8 mouse cellular contexts compared by ENCODE assay signal in genomic region chr7:142284615-142285080, GRCm38 (mm10). TPM values are rescaled to one million over a fixed set of nuclear protein-coding genes. Genes with fewer than 3 reads are reported as not detected.
A peak's percentile ranks its signal among the peaks of the same experiment; 100 is the strongest.
DNase-seq lines count a peak whose midpoint lies in the region; ATAC-seq and TF ChIP-seq lines count a peak whose summit lies in the region.

No protein-coding gene starts in this region.

- H3K4me3 ChIP-seq in bone marrow, adult 2 months (replicated peaks; ENCODE audit: control insufficient read depth, low read depth, low read length), result peak overlapping the region; percentile 66
- H3K4me3 ChIP-seq in embryonic facial prominence, embryonic 15.5 days (replicated peaks), result peak overlapping the region; percentile 52
- peak overlapping the region; percentile 54 for H3K4me3 ChIP-seq in limb, embryonic 14.5 days (replicated peaks; ENCODE audit: low read length)
- H3K4me3 ChIP-seq in midbrain, postnatal 0 days (ENCODE audit: low read depth, low read length), result peak overlapping the region; percentile 56

- peak; percentile 89 for DNase-seq in 416B (ENCODE audit: low read depth)
- peak; percentile 91 for DNase-seq in heart, adult 8-10 months (ENCODE audit: low spot score)
- DNase-seq in kidney, adult 9 months, result peak; percentile 95
- peak; percentile 99 for DNase-seq in limb, embryonic 14.5 days (ENCODE audit: low spot score)
- peak; percentile 98 for DNase-seq in midbrain, postnatal 0 days (ENCODE audit: low spot score)
- DNase-seq in spleen, postnatal 14 days (ENCODE audit: low spot score in 2 of 2), result peak; percentile 68 to 81

- H3K4me1 ChIP-seq in bone marrow, adult 2 months (ENCODE audit: control insufficient read depth, insufficient read depth, low read length), result no peaks in the 10 kb centered on the region
- peaks cover 7% of the 10 kb centered on the region; the same call in 1 of the 2 replicates for H3K4me1 ChIP-seq in embryonic facial prominence, embryonic 15.5 days
- no peaks in the 10 kb centered on the region for H3K4me1 ChIP-seq in limb, embryonic 14.5 days (ENCODE audit: control insufficient read depth, insufficient read depth, low read length)
- no peaks in the 10 kb centered on the region for H3K4me1 ChIP-seq in midbrain, postnatal 0 days (ENCODE audit: insufficient read depth, low read length)

- no peaks in the 10 kb centered on the region for H3K9me3 ChIP-seq in embryonic facial prominence, embryonic 15.5 days (replicated peaks)
- H3K9me3 ChIP-seq in limb, embryonic 14.5 days (ENCODE audit: control insufficient read depth, low read length), result no peaks in the 10 kb centered on the region
- no peaks in the 10 kb centered on the region for H3K9me3 ChIP-seq in midbrain, postnatal 0 days (ENCODE audit: low read length)

- no peak overlapping the region for H3K27ac ChIP-seq in bone marrow, adult 2 months (ENCODE audit: control insufficient read depth, insufficient read depth, low read depth, low read length, poor library complexity)
- H3K27ac ChIP-seq in embryonic facial prominence, embryonic 15.5 days (replicated peaks), result peak overlapping the region; percentile 90
- peak overlapping the region; percentile 91 for H3K27ac ChIP-seq in limb, embryonic 14.5 days (replicated peaks; ENCODE audit: low read depth, low read length)
- peak overlapping the region; percentile 64 for H3K27ac ChIP-seq in midbrain, postnatal 0 days (ENCODE audit: low read depth, low read length)

- peak overlapping the region; percentile 69 for H3K9ac ChIP-seq in embryonic facial prominence, embryonic 15.5 days
- peak overlapping the region; percentile 75 for H3K9ac ChIP-seq in limb, embryonic 14.5 days (ENCODE audit: low read depth, low read length, severe bottlenecking)
- H3K9ac ChIP-seq in midbrain, postnatal 0 days (replicated peaks; ENCODE audit: low read length, poor library complexity, severe bottlenecking), result peak overlapping the region; percentile 34

- TF ChIP-seq POLR2A in bone marrow, adult 2 months (IDR thresholded peaks at IDR 0.05; ENCODE audit: borderline replicate concordance, control insufficient read depth, low read depth, low read length), result no peak
- TF ChIP-seq POLR2A in limb, embryonic 14.5 days (IDR thresholded peaks at IDR 0.05; ENCODE audit: borderline replicate concordance, extremely low read depth, insufficient read depth, insufficient read length), result no peak

- H3K27me3 ChIP-seq in embryonic facial prominence, embryonic 15.5 days, result peaks cover 8% of the 10 kb centered on the region
- no peaks in the 10 kb centered on the region for H3K27me3 ChIP-seq in limb, embryonic 14.5 days (ENCODE audit: control insufficient read depth, insufficient read depth, low read length)
- no peaks in the 10 kb centered on the region for H3K27me3 ChIP-seq in midbrain, postnatal 0 days (ENCODE audit: insufficient read depth, low read length)

- TF ChIP-seq CTCF in bone marrow, adult 2 months (IDR thresholded peaks at IDR 0.05; ENCODE audit: control insufficient read depth, insufficient read depth, low read length), result peak; percentile 54
- peak; percentile 90 for TF ChIP-seq CTCF in midbrain, postnatal 0 days (IDR thresholded peaks at IDR 0.05)

- under 1% methylated on average over 19 of the region's 19 CpGs for WGBS in bone marrow, adult 2 months
- under 1% methylated on average over 19 of the region's 19 CpGs for WGBS in embryonic facial prominence, embryonic 15.5 days
- 1% methylated on average over 19 of the region's 19 CpGs for WGBS in limb, embryonic 14.5 days
- under 1% methylated on average over 19 of the region's 19 CpGs for WGBS in midbrain, postnatal 0 days

- ATAC-seq in embryonic facial prominence, embryonic 15.5 days (ENCODE audit: insufficient number of reproducible peaks, low FRiP score, low TSS enrichment, low read depth), result peak; percentile 76; the same call in 1 of the 2 replicates
- ATAC-seq in limb, embryonic 14.5 days (ENCODE audit: low FRiP score, low read depth), result peak; percentile 90
- peak; percentile 83 for ATAC-seq in midbrain, postnatal 0 days (ENCODE audit: low FRiP score)

- no peaks in the 10 kb centered on the region for H3K36me3 ChIP-seq in embryonic facial prominence, embryonic 15.5 days
- H3K36me3 ChIP-seq in limb, embryonic 14.5 days (ENCODE audit: control insufficient read depth, insufficient read depth, low read length), result no peaks in the 10 kb centered on the region
- H3K36me3 ChIP-seq in midbrain, postnatal 0 days (ENCODE audit: insufficient read depth, low read length), result no peaks in the 10 kb centered on the region

- peak overlapping the region; percentile 60 for H3K4me2 ChIP-seq in embryonic facial prominence, embryonic 15.5 days (replicated peaks)
- peak overlapping the region; percentile 84 for H3K4me2 ChIP-seq in limb, embryonic 14.5 days (replicated peaks; ENCODE audit: low read depth, low read length, severe bottlenecking)
- H3K4me2 ChIP-seq in midbrain, postnatal 0 days (ENCODE audit: low read depth, low read length, poor library complexity, severe bottlenecking), result peak overlapping the region; percentile 70

RNA-seq across cellular contexts. Expression of gene Gm4559, which starts 10.5 kb away (rescaled TPM):
- not detected in 2 replicates for polyA plus RNA-seq in bone marrow, adult 2 months (2011; ENCODE audit: insufficient read depth, insufficient read length, low replicate concordance, missing spikeins)
- polyA plus RNA-seq in embryonic facial prominence, embryonic 15.5 days (2015; fragmentation: Nextera tagmentation; extraction: Ambion mirVana), result 0.31 TPM in 1 of 2 replicates, not detected in the other
- not detected for total RNA-seq in heart, adult 8-10 months (2022)
- 0.28 TPM in 1 of 2 replicates, not detected in the other for polyA plus RNA-seq in limb, embryonic 14.5 days (2012; rRNA removed)
- polyA plus RNA-seq in limb, embryonic 14.5 days (2014; fragmentation: Nextera tagmentation; extraction: Ambion mirVana), result not detected in 2 replicates
- total RNA-seq in midbrain, postnatal 0 days (2014; rRNA removed), result not detected in 2 replicates
- polyA plus RNA-seq in midbrain, postnatal 0 days (2015; fragmentation: Nextera tagmentation; extraction: Ambion mirVana), result not detected in 2 replicates

RNA-seq across cellular contexts. Expression of gene Krtap5-1, which starts 12.3 kb away (rescaled TPM):
- polyA plus RNA-seq in bone marrow, adult 2 months (2011; ENCODE audit: insufficient read depth, insufficient read length, low replicate concordance, missing spikeins), result not detected in 2 replicates
- polyA plus RNA-seq in embryonic facial prominence, embryonic 15.5 days (2015; fragmentation: Nextera tagmentation; extraction: Ambion mirVana), result 0.56 TPM in 1 of 2 replicates, not detected in the other
- not detected for total RNA-seq in heart, adult 8-10 months (2022)
- polyA plus RNA-seq in limb, embryonic 14.5 days (2012; rRNA removed), result not detected in 2 replicates
- not detected in 2 replicates for polyA plus RNA-seq in limb, embryonic 14.5 days (2014; fragmentation: Nextera tagmentation; extraction: Ambion mirVana)
- total RNA-seq in midbrain, postnatal 0 days (2014; rRNA removed), result not detected in 2 replicates
- not detected in 2 replicates for polyA plus RNA-seq in midbrain, postnatal 0 days (2015; fragmentation: Nextera tagmentation; extraction: Ambion mirVana)

RNA-seq across cellular contexts. Expression of gene Krtap5-4, which starts 18.7 kb away (rescaled TPM):
- not detected in 2 replicates for polyA plus RNA-seq in bone marrow, adult 2 months (2011; ENCODE audit: insufficient read depth, insufficient read length, low replicate concordance, missing spikeins)
- 0.21 and 0.37 TPM in 2 replicates for polyA plus RNA-seq in embryonic facial prominence, embryonic 15.5 days (2015; fragmentation: Nextera tagmentation; extraction: Ambion mirVana)
- not detected for total RNA-seq in heart, adult 8-10 months (2022)
- polyA plus RNA-seq in limb, embryonic 14.5 days (2012; rRNA removed), result not detected in 2 replicates
- polyA plus RNA-seq in limb, embryonic 14.5 days (2014; fragmentation: Nextera tagmentation; extraction: Ambion mirVana), result not detected in 2 replicates
- total RNA-seq in midbrain, postnatal 0 days (2014; rRNA removed), result not detected in 2 replicates
- polyA plus RNA-seq in midbrain, postnatal 0 days (2015; fragmentation: Nextera tagmentation; extraction: Ambion mirVana), result not detected in 2 replicates

RNA-seq across cellular contexts. Expression of gene Gm2431, which starts 26.5 kb away (rescaled TPM):
- polyA plus RNA-seq in bone marrow, adult 2 months (2011; ENCODE audit: insufficient read depth, insufficient read length, low replicate concordance, missing spikeins), result not detected in 2 replicates
- polyA plus RNA-seq in embryonic facial prominence, embryonic 15.5 days (2015; fragmentation: Nextera tagmentation; extraction: Ambion mirVana), result not detected in 2 replicates
- total RNA-seq in heart, adult 8-10 months (2022), result not detected
- not detected in 2 replicates for polyA plus RNA-seq in limb, embryonic 14.5 days (2012; rRNA removed)
- not detected in 2 replicates for polyA plus RNA-seq in limb, embryonic 14.5 days (2014; fragmentation: Nextera tagmentation; extraction: Ambion mirVana)
- total RNA-seq in midbrain, postnatal 0 days (2014; rRNA removed), result not detected in 2 replicates
- not detected in 2 replicates for polyA plus RNA-seq in midbrain, postnatal 0 days (2015; fragmentation: Nextera tagmentation; extraction: Ambion mirVana)

RNA-seq across cellular contexts. Expression of gene Gm40460, which starts 43.8 kb away (rescaled TPM):
- polyA plus RNA-seq in bone marrow, adult 2 months (2011; ENCODE audit: insufficient read depth, insufficient read length, low replicate concordance, missing spikeins), result not detected in 2 replicates
- 0.40 and 1.0 TPM in 2 replicates for polyA plus RNA-seq in embryonic facial prominence, embryonic 15.5 days (2015; fragmentation: Nextera tagmentation; extraction: Ambion mirVana)
- not detected for total RNA-seq in heart, adult 8-10 months (2022)
- not detected in 2 replicates for polyA plus RNA-seq in limb, embryonic 14.5 days (2012; rRNA removed)
- polyA plus RNA-seq in limb, embryonic 14.5 days (2014; fragmentation: Nextera tagmentation; extraction: Ambion mirVana), result not detected in 2 replicates
- not detected in 2 replicates for total RNA-seq in midbrain, postnatal 0 days (2014; rRNA removed)
- not detected in 2 replicates for polyA plus RNA-seq in midbrain, postnatal 0 days (2015; fragmentation: Nextera tagmentation; extraction: Ambion mirVana)
